Mouse (Mus musculus): Measurements from ENCODE around the gene Abhd14a.

DNA sequence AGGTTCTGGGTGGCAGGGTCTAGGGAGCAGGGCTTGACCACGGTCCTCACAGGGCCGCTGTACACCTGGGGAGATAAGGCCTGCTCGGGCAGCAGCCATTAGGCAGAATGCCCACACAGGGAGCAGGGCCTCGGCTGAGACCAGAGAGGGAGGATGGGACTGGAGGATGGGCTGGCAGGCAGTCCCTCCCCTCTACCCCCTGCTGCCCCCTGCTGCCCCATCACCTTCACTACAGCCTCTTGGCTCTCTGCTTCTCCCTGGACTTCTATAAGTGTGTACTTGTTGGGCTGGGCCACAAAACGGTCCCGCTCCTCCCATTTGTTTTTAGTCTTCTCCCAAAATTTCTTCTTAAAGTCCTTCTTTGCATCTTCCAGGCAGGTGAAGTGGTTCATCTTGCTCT lies 27.0 kb upstream of the Abhd14a start:
- TF ChIP-seq FLI1 (IDR thresholded peaks at IDR 0.05; ENCODE audit: low read length) (no peak), GATA1 (IDR thresholded peaks at IDR 0.05; ENCODE audit: borderline replicate concordance, low read length) (no peak)
